Mouse (Mus musculus) liver (tissue): Measurements from ENCODE around the gene Abcg5.
A peak's percentile ranks its signal among the peaks of the same experiment; 100 is the strongest.

Experiments used
- DNase-seq: peaks from one replicate; pipeline ENCODE4 v3.0.0-alpha.2; 2020; ENCODE audit warnings: mixed read lengths

Abcg5 gene

DNA sequence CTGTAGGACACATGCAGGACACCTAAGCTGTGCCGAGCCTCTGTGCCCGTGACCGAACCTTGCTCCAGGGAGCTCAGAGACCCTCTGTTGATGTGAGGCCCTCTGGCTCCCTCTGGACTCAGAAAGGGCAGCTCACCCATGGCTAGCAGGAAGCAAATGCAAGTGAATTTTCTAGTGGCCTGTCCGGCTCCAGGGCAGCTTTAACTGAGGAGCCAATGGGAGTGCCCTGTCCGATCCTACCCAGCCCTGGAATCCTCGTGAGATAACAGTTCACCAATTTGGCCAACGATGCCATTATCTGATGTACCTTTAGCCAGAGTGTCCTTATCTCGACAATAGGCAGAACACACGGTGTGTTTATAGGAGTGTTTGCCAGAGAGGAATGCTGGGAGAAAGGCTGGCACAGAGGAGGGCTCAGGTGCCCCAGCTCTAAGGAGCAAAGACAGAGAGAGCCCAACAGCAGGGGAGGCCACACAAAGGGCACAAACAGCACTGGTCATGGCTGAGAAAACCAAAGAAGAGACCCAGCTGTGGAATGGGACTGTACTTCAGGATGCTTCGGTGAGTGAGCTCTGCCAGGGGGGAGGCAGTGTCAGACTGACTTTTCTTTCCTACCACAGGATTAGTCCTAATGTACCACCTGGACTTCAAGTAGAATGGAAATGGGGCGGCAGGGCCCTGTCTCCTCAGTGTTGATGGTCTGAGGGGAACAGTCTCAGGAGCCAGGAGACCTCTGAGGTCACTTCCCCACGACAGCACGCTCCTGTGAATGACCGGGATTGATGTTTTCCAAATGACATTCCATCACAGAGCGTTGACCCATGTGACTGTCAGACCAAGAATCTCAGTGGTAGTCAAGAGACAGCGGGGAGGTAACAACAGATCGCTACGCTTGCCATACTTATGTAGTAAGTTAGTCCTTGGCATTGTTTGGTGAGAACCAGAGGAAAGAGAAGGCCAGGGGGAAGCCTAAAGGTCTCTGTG is at the start of gene Abcg5:
Gene Abcg5 (minus strand): TSS at position 278 of the 984 bp plus-strand sequence.
- no peak for DNase-seq

DNA sequence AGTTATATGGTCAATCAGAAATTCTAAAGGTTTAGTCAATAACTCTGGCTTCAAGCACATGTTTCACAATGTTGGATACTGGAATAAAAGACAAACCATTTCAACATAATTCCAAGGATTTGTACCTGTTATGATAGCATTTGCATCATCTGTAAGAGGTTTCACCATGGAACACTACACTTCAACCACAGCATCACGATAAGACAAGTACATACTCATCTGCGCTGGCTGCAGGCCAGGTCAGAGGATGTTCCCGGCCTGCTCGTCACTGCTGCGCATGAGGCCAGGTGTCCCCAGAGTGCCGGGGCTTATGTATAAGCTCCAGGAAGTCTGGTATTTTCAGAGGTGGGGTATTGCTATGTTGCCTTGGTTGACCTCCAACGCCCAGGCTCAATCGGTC is 49.8 kb upstream of the Abcg5 start:
- no peak for DNase-seq

DNA sequence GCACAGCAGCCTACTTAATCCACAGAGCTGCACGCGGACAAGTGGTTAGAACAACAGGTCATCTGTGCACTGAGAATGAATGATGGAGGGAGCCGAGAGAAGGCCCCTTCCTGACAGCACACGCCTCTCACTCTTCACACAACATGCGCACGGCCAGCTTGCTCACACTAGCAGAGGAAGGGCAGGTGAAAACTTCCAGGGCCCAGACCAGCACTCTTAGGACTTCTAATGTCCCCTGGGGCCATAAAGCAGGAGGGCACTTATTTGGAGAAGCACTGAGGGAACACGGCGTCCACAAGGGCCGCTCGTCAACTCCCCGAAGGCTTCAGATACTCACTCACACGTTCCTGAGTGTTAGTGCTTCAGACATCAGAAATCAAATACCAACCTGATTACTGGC is 48.5 kb upstream of the Abcg5 start:
- DNase-seq: no peak

DNA sequence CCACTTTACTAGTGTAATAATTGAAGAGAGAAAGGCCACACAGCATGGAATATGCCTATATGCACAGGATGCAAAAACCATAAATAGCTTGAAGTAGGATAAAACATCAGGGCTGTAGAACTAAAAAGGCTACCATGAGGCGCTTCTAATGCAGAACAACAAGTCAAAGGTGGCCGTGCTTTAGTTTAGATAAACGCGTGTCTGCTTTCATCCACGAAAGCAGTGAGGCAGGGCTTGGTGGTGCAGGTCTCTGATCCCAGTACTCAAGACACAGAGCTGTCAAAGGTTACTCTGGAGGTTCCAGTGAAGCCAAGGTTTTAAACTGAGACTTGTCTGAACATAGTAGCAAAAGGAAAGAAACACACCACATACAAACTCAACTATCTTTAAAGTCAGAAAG is 46.3 kb upstream of the Abcg5 start:
- DNase-seq: peak; percentile 60

DNA sequence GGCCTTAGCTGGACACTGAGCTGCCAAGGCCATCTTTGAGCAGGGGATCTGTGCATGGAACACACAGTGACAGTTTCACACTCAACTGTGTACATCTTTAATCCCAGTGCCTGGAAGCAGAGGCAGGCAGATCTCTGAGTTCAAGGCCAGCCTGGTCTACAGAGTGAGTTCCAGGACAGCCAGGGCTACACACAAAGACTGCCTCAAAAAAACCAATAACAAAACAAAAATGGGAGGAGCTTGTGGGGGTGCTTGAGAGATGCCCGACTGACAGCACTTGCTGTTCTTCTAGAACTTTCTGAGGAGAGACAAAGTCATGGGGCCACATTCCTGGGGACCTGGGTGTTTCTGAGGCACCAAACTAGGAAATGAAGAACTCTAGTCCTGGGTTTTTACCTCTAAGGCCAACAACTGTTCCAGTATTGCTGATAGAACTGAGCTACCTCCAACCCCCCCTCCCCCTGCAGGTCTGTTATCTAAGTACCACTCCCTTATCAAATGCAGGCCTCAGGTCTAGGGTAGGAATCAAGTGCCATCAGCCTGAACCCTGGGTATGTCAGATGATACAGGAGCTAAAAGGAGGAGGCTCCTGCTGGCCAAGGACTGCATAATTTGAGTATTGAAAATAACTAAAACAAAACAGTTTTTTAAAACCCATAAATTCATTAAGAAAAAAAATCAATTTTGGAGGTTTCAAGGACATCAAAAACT is 45.5 kb upstream of the Abcg5 start:
- DNase-seq: peak; percentile 83

DNA sequence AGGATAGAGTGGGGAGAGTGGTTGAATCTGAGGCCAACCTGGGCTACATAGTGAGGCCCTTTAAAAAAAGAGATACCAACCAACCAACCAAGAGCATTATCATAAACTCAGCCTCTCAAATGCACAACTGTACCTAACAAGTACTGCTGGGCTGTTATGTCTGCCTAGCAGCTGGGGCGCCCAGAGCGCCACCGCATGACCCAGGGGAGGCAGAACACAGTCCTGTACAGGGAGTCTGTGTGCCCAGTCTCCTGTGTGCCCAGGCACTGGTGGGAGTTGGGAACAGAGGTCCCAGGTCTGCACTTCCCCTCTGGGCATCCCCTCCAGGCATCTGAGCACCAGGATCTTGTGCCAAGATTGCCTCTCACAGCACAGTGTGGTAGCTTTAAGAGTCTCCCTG is 42.4 kb upstream of the Abcg5 start:
- no peak for DNase-seq

DNA sequence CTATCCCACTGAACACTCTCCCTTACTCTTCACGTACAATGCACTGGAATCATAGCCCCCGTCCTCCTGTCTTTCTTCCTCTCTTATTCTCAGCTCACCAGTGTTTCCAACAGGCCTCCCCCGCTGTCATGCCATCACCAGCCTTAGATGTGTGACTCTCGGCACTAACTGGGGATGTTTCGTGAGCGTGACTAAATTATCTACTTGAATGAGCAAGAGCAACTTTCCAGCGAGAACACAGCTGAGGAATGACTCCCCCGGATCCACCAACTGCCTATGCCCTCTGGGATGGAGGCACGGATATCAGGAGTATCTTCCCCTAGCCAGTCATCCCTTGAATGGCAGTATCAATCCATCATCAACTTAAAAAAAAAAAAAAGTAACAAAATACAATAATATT is 41.2 kb upstream of the Abcg5 start:
- DNase-seq: no peak

DNA sequence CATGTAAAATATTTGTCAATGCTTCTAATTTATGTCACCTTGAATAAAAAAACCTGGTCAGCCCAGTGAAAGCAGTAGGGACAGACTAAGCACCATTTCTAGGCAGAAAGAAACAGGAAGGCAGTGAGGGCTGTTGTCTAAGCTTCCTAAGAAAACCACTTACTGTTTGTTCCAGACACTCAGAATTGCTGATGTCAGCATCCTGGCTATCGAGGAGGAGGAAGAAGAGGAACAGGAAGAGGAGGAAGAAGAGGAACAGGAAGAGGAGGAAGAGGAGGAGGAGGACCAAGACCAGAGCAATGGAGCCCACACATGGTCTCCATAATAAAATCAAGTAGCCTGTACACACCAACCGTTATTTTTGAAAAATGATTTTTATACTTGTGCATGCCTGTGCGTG is 36.3 kb upstream of the Abcg5 start:
- no peak for DNase-seq

DNA sequence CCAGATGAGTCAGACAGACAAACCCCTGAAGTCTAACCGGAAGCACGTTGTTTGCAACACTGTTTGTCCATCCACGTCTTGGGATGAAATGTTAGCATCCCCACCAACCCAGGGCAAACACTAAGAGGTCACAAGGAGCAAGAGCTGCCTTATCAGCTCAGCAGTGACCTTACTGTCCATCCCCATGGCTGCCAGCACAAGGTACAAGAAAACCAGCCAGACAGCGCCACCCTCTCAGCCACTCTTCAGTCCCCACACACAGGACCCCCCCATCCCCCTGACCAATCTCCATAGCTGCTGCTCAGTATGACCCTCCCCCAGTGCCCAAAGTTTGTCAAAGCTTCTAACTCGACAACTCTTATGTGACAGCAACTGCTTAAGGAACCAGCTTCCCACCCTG is 34.6 kb upstream of the Abcg5 start:
- no peak for DNase-seq

DNA sequence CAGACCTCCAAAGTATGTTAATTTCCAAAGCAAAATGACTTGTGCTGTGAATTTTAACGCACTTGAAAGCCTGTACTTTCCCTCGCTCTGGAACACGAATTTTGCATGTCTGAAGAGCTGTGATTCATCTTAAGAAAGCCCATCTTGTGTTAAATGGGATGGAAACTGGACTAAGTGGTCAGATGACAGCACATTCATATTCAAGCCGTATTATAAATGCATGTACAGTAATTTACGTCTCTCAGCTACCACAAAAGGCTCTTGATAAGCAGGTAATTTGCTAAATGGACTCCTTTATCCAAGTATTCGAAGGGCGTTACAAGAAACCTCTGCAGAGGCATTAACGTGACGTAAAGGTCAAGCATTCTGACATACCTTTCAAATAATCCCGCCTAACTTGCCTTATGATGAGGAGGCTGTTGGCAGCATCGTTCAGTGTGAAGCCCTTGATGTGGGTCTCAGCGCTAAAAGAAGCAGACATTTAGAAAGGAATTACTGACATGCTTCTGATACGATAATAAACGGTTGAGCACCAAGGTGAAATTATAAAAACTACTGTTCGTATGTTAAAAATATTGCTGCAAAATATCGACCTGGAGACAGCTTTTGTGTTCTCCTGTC is 33.6 kb upstream of the Abcg5 start:
- no peak for DNase-seq

DNA sequence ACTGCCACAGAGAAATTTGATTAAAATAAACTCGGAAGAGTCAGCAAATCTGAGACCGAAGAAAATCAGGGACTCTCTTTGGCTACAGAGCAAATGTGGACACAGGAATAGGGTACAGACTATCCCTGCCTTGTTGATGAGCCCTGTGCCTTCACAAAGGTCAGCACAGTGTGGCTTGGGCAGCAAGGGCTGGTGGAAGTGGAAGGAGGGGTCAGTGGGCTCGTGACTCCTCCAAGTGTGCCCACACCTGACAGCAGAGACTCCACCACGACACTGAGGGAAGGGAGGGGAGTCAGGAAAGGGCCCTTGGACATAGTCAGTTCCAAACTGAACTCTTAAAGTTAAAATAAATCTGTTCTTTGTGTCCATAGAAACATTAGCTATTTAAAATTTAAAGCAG is 32.1 kb upstream of the Abcg5 start:
- no peak for DNase-seq

DNA sequence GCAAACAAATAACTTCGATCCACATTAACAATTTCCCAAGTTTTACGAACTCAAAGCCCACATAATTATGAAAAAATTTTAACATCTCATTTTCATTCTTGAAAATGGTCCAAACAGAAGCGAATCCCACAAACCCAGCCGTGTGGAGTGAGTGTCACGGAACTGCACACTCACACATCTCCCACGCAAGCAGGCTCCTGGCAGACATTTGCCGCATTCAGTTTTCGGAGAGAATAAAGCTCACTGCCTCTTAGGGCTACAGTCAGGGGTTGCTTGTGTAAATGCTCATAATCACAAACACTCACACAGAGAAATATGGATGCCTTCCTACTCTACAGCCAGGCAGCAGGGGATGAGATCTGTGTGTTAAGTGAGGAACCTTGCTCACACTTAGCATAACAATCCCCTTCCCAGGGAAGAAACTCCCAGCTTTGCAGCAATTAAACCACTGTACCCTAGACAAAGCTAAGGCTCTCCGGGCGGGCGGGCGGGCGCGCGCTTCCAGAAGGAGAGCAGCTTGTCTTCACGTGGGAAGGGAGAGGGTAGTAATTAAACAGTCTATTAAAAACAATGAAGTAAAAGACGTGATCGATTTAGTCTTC is 30.9 kb upstream of the Abcg5 start:
- no peak for DNase-seq

DNA sequence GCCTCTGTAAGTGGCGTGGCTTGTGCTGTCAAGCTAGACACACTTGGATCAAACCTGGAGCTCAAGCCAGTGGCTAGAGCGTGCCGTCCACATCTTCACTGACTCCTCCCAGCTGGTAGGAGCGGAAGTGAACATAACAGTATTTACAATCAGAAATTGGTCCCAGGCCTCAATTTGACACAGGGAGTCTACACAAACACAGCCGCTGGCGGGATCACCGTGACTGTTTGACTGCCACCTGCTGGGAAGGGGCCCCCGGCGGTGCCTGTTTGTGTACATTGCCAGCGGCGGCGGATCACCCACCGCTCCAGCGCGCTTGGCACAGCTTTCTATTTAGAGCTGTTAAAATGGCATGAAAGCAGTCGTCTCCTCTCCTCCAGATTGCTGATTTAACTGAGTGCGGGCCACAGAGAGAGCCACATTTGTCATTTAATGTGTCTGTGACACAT is 26.6 kb upstream of the Abcg5 start:
- DNase-seq: no peak

DNA sequence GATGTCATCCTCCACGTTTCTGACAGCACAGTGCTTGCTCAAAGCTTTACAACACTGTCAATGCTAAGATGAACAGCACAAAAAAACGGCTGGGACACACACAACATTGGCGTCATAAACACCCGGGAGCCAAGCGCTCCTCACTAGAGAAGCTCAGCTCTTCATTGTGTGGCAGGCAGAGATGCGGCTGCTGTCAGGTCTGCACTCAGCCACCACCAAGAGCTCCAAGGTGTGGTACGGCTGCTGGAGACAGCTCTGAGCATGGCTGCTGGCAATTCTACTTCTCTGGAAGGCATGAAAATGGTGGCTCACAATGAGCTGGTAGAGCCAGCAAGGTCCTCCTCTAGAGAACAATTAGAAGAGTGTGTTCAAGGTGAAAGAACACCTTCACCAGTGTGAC is 26.0 kb upstream of the Abcg5 start:
- DNase-seq: no peak

DNA sequence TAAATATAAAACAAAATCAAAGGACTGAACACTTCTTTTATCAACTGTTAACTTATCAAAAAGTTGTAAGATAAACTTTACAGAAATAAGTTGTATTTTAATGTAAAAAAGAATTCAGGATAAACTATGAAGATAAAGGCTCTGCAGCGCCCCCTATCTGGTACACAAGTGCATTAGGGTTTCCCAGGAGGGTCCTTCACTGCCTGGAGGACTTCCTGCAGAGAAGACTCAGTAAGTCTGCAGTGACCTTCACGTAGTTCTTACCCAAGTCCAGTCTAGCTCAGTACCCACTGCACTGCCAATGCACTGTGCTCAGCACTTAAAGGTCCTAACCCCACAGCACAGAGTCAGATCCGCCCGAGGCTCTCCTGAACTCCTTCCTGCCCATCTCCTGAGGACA is 24.6 kb upstream of the Abcg5 start:
- no peak for DNase-seq

DNA sequence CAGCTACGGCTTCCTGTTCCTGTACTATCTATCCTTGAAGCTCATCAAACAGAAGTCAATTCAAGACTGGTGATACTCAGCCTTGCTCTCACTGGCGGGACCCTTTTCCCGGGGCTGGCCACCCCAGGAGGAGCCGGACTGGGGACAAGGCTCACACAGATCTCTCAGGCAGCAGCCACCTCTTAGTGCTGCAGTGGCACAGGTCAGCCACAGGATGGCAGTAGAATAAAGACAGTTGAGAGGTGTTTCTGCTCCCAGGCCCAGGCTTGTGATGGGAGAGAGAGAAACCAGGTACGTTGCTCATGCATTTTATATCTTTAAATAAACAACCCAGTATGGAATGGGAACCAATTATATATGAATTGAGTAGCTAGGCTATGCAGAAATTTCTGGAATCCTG is 15.9 kb upstream of the Abcg5 start:
- DNase-seq: peak; percentile 65

DNA sequence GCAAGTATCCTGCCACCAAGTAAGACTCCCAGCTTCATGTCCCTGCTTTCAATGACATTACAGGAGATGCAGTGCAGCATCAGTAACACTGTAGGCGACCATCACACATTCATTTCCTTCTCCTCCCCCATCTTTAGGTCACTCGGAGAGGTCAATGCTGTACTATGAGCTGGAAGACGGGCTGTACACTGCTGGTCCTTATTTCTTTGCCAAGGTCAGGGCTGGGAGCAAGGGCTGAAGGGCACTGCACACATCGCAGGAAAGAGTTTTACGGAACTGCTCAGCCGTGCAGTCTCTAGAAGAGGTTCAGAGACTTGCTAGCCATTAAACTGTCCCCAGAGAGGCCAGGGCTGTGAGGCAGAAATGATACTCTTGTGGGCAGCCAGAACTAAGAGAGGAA is 13.7 kb upstream of the Abcg5 start:
- DNase-seq: no peak

DNA sequence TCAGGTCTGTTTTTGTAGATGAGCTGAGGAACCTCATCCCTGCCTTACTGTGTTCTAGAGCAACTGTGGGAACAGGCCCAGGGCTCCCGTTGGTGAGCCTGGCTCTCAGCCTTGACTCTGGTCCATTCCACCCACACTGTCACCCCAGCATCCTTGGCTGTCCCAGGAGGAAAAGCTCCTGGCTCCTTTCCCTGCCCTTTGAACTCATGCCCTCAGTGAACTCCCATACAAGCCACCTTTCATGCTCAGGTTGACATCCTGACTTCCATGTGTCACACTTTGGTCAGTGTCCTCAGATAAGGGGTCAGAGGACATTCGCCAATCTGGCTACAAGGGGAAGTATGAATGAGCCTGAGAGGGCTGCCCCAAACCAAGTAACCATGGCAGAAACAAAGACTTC is 10.9 kb upstream of the Abcg5 start:
- DNase-seq: no peak

DNA sequence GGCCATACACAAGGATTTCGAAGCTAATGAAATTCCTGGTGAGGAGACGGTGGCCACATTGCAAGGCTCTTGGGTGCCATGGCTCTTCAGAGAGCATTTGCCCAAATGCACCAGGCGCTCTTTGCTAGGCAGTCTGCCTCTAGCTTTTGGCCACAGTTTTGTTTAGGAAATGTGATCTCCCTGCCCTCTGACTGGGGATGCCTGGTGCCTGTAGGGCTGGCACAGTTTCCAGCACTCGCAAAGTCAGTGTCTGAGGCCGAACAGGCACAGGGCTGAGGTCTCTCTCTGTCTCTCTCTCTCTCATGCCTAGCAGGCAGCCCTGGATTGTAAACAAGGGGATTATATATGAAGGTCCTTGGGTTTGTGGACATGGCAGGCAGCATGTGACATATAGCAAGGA is 7.3 kb upstream of the Abcg5 start:
- no peak for DNase-seq

DNA sequence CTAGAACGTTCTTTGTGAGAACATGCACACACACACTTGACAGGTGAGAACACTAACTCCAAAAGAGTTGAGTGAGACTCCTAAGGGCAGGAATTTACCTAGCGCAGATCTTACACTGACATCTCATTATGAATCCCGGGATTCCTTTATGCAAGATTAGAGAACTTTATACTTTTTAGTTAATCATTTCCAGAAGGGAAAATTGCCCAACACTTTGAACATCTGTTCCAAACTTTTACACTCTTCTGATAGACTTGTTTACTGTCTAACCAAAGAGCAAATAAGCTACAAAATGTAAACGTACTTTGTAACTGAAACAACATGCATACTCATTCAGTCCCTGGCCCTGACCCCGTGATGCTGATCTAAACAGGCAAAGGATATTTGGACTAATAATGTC is 6.5 kb upstream of the Abcg5 start:
- no peak for DNase-seq

DNA sequence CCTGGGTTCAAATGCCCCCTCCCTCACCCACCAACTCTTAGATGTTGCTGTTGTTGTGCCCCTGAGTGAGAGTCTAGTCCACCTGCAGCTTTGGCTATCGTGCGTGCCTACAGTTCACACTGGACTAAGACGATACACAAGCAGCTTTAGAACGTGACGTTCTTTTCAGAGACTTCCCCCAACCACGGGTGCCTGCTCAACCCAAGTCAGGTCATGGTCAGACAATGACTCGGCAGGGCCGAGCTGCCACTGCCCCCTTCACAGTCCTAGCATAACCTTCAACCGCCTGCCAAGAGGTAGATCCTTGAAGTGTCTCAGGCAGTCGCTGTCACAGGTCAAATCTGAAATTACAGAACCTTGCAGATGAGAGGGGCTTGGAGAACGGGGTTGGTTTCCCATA is 6.0 kb upstream of the Abcg5 start:
- DNase-seq: no peak

DNA sequence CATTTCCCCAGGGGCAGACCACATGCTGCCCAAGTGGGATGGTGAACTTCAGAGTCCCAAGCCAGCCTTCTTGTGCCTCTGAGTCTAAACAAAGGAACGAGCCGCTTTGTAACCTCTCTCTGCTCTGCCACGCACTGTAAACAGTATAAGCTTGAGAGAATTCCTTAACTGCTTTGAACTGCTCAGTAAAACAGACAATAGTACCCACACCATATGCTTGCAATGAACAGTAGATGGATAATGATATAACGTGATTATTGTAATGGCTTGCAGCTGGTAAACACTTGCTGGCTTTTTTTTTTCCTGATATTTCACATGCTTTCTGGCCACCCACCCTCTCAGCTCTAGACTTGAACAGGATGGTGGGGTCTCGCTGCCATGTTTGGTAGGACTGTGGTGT is 5.2 kb upstream of the Abcg5 start:
- no peak for DNase-seq

DNA sequence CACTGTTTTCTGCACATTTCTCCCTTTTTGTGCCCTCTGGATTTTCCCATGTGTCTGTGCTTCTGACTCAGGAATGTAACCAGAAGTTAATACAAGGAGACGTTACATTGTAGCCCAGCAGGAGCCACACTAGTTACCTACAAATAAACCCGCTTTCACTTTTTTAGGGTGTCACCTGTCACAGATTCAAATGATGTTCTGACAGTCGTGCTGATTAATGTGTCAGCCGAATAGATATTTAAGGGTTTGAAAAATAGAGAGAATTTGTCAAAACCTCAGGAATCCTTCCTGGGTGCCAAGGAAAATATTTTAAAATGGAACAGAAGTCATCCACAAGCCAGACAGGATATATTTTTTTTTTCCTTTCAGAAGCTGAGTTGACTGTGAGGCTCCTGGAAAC is 2.5 kb upstream of the Abcg5 start:
- DNase-seq: no peak
